Mouse (Mus musculus): ENCODE results near the gene Tmem177. TPM values are rescaled to one million over a fixed set of nuclear protein-coding genes. Genes with fewer than 3 reads are reported as not detected.

The Tmem177 gene
- polyA plus RNA-seq (2017; shearing (Covaris generic)), result 1 to 10 TPM; 6.6 to 8.1 (median 6.7) TPM

- peak; percentile 95 for ATAC-seq
These were observed at the start of gene Tmem177 for GRCm38 (mm10) chr1:119912953-119913814. Gene Tmem177, minus strand, starts transcription at chr1:119913208.

GRCm38 (mm10) chr1:119959920-119960319 lies 46.9 kb upstream of the Tmem177 start:
- ATAC-seq, result no peak

- no peak for ATAC-seq
These were observed 46.5 kb upstream of the Tmem177 start for GRCm38 (mm10) chr1:119959464-119959863.

GRCm38 (mm10) chr1:119957716-119958222 lies 44.8 kb upstream of the Tmem177 start:
- ATAC-seq, result no peak

GRCm38 (mm10) chr1:119954680-119955079 lies 41.7 kb upstream of the Tmem177 start:
- ATAC-seq, result no peak

GRCm38 (mm10) chr1:119953456-119953855 lies 40.4 kb upstream of the Tmem177 start:
- ATAC-seq, result no peak

GRCm38 (mm10) chr1:119950086-119950485 lies 37.1 kb upstream of the Tmem177 start:
- ATAC-seq, result no peak

- ATAC-seq, result no peak
These were observed 23.9 kb upstream of the Tmem177 start for GRCm38 (mm10) chr1:119936861-119937260.

- ATAC-seq, result no peak
These were observed 18.6 kb upstream of the Tmem177 start for GRCm38 (mm10) chr1:119931421-119932150.

GRCm38 (mm10) chr1:119929715-119930114 lies 16.7 kb upstream of the Tmem177 start:
- ATAC-seq, result peak; percentile 43

- ATAC-seq, result no peak
These were observed 6.3 kb upstream of the Tmem177 start for GRCm38 (mm10) chr1:119919299-119919698.

- no peak for ATAC-seq
These were observed 3.9 kb upstream of the Tmem177 start for GRCm38 (mm10) chr1:119916823-119917371.

- ATAC-seq, result no peak
These were observed 5.7 kb downstream of the Tmem177 start for GRCm38 (mm10) chr1:119907206-119907748.

- ATAC-seq, result no peak
These were observed 9.8 kb downstream of the Tmem177 start for GRCm38 (mm10) chr1:119903231-119903620.

GRCm38 (mm10) chr1:119902551-119903230 lies 10.3 kb downstream of the Tmem177 start:
- ATAC-seq, result no peak

GRCm38 (mm10) chr1:119899195-119900123 lies 13.5 kb downstream of the Tmem177 start:
- no peak for ATAC-seq

- peak; percentile 90 for ATAC-seq
These were observed 18.1 kb downstream of the Tmem177 start for GRCm38 (mm10) chr1:119894936-119895335.

- ATAC-seq, result no peak
These were observed 19.4 kb downstream of the Tmem177 start for GRCm38 (mm10) chr1:119893600-119893999.

GRCm38 (mm10) chr1:119892933-119893332 lies 20.1 kb downstream of the Tmem177 start:
- ATAC-seq, result no peak

- ATAC-seq, result no peak
These were observed 21.1 kb downstream of the Tmem177 start for GRCm38 (mm10) chr1:119891865-119892264.

- ATAC-seq, result no peak
These were observed 21.9 kb downstream of the Tmem177 start for GRCm38 (mm10) chr1:119891149-119891548.

Measured in inflammation-experienced regulatory T-cells, adult 6 months (primary cell).